Mouse (Mus musculus): ENCODE results near the gene Mphosph9. TPM values are rescaled to one million over a fixed set of nuclear protein-coding genes. Genes with fewer than 3 reads are reported as not detected.

The Mphosph9 gene
- polyA plus RNA-seq, 1 experiment from 2014 or later, result 4.9 TPM

DNA sequence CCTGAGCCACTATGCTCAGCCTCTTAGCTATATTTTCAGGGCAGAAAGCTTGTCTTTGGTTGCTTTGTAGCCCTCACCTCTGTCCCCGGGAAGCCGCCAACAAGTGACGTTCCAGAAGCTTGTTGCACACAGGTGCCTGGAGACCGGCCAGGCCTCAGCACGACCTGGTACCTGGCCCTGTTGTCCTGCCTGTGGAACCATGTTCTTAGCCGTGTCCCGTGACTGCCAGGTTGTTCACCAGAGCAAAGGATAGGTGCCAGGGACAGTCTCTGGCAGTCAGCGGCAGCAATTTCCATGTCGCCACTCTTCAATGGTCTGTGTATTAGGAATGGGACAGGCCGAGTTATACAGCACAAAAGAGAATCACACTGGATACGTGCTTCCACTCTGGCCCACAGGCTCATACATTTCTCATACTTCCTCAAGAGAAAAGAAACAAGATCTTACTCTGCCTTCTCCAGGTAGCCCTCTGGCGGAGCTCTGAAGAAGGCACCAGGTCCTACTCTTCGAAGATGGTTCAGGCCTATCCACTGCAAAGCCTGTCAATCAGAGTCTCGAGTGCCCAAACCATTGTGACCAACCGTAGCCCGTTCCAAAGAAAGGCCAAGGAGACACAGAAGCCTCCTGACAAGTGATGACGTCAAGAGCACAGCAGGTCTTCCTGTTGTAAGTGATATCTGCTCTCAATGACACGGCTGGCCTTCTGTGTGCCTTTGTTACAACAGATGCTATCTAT, 117.3 kb downstream of the Mphosph9 start:
- H3K4me1 ChIP-seq (replicated peaks), result peaks cover 81% of the 10 kb centered on the region

DNA sequence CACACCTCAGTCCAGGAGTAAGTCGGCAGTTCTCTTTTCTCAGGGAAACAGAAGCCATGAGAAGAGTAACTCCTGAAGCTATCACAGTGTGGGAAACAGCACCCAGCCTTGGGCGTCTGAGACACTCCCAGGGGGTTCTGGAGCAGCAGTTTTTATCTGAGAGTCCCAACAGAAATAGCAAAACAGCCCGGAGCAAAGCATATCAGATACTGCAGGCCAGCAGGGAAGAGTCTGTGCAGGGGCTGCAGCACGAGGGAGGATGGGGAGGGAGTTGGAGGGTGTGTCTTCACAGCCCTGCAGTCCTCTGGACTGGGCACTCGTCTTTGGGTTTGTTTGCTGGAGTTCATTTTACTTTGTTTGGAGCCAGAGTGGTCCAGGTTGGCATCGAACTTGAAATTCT, 117.9 kb downstream of the Mphosph9 start:
- WGBS (ENCODE audit: insufficient replicate concordance), result 24% methylated on average over 6 of the region's 6 CpGs

More for the DNA sequence above, 117.3 kb downstream of the Mphosph9 start:
- Histone ChIP-seq H3K27ac (replicated peaks) (peak overlapping the region; percentile 48; the same call in 1 of the 2 replicates), H3K4me2 (peak overlapping the region; percentile 32; the same call in 1 of the 2 replicates), H3K36me3 (replicated peaks) (no peaks in the 10 kb centered on the region; the same call in 1 of the 2 replicates), H3K9ac (no peak overlapping the region), H3K4me3 (replicated peaks) (no peak overlapping the region), H3K27me3 (no peaks in the 10 kb centered on the region), H3K9me3 (replicated peaks) (no peaks in the 10 kb centered on the region)
- 56% methylated on average over 18 of the region's 18 CpGs for WGBS (ENCODE audit: insufficient replicate concordance)
- ATAC-seq (ENCODE audit: insufficient read depth), result no peak

DNA sequence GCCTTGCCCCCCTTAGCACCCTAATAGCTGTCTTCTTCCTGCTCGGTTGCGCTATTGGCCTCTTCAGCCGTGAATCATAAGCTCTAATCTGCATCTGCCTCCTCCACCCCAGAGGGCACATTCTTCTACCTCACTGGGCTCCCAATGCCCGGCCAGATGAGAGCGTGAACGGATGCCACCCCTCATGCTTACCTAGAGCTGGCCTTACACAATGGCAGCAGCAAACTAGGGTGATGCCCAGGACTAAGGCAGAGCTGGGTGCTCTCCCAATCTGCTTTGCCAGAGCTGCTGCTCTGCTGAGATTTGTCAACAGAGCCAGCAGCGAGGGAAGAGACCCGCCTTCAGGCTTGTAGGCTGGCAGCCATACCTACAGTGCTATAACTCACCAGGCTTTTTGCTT, 119.7 kb downstream of the Mphosph9 start:
- Histone ChIP-seq H3K4me2 (no peak overlapping the region), H3K4me1 (replicated peaks) (peaks cover 84% of the 10 kb centered on the region), H3K27ac (replicated peaks) (no peak overlapping the region), H3K4me3 (replicated peaks) (no peak overlapping the region), H3K9me3 (replicated peaks) (no peaks in the 10 kb centered on the region), H3K9ac (no peak overlapping the region), H3K36me3 (replicated peaks) (no peaks in the 10 kb centered on the region; the same call in 1 of the 2 replicates), H3K27me3 (no peaks in the 10 kb centered on the region)
- ATAC-seq (ENCODE audit: insufficient read depth), result no peak
- WGBS (ENCODE audit: insufficient replicate concordance), result 68% methylated on average over 8 of the region's 8 CpGs

More for the DNA sequence above, 117.9 kb downstream of the Mphosph9 start:
- peaks cover 81% of the 10 kb centered on the region for H3K4me1 ChIP-seq (replicated peaks)
- no peak overlapping the region for H3K4me3 ChIP-seq (replicated peaks)
- H3K9ac ChIP-seq, result no peak overlapping the region
- peak overlapping the region; percentile 65 for H3K27ac ChIP-seq (replicated peaks)
- no peaks in the 10 kb centered on the region for H3K9me3 ChIP-seq (replicated peaks)
- no peaks in the 10 kb centered on the region; the same call in 1 of the 2 replicates for H3K36me3 ChIP-seq (replicated peaks)
- peak; percentile 83 for ATAC-seq (ENCODE audit: insufficient read depth)
- no peaks in the 10 kb centered on the region for H3K27me3 ChIP-seq
- peak overlapping the region; percentile 32 for H3K4me2 ChIP-seq

DNA sequence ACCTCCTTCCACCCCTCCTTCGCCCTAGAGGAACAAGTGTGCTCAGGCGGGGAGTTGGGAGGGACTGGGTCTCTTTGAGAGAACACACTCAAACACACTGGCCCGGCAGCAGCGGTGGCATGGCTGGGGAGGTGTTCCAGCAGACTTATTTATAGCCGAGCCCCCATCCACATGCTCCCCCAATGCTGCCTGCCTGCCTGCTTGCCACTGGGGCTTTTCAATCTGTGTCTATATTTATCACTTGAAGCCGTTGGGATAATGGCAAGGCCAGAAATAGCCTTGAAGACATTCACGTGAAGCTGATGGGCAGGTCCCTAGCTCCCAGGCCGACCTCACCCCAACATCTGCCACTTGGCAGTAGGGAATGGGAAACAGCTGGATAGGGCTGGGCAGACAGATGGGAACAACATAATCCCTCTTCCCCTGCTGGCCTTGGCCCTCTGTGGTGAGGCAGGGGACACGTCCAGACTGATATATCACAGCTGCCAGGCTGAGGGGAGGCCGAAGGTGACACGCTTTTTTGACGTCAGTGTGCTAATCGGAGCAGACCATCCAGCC, 121.2 kb downstream of the Mphosph9 start:
- Histone ChIP-seq H3K9me3 (replicated peaks) (no peaks in the 10 kb centered on the region), H3K27me3 (no peaks in the 10 kb centered on the region), H3K36me3 (replicated peaks) (no peaks in the 10 kb centered on the region; the same call in 1 of the 2 replicates), H3K9ac (no peak overlapping the region), H3K27ac (replicated peaks) (no peak overlapping the region), H3K4me3 (replicated peaks) (no peak overlapping the region), H3K4me2 (no peak overlapping the region), H3K4me1 (replicated peaks) (peaks cover 93% of the 10 kb centered on the region)
- ATAC-seq (ENCODE audit: insufficient read depth), result no peak
- WGBS (ENCODE audit: insufficient replicate concordance), result 68% methylated on average over 13 of the region's 13 CpGs

DNA sequence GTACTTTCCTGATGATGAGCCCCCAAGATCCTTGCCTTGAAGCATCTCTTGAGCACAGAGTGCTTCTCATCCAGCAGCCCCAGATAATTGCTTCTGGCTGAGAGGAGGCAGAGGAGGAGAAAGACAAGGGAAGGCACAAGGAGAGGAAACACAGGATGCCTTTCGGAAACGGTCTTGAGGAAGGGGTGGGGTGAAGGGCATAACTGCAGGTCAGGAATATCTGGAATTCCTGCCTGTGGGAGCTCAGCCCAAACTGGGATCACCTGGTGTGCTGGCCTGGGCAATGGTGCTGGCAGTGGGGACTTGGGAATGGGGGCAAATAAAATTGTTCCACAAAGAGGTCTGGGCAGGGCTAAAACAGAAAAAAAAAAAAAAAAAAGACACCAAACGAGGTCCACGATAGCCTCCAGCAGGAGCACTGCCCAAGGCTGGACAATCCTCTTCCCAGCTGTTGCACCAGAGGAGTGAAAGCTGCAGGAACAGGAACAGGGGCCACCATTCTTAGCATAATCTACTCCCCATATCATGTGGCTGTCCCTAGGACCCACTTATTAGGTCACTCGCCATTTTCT, 121.9 kb downstream of the Mphosph9 start:
- H3K4me3 ChIP-seq (replicated peaks), result no peak overlapping the region
- WGBS (ENCODE audit: insufficient replicate concordance), result 59% methylated on average over 5 of the region's 5 CpGs
- no peaks in the 10 kb centered on the region for H3K9me3 ChIP-seq (replicated peaks)
- no peak overlapping the region for H3K9ac ChIP-seq
- no peak overlapping the region for H3K27ac ChIP-seq (replicated peaks)
- no peaks in the 10 kb centered on the region; the same call in 1 of the 2 replicates for H3K36me3 ChIP-seq (replicated peaks)
- no peak overlapping the region for H3K4me2 ChIP-seq
- no peak for ATAC-seq (ENCODE audit: insufficient read depth)
- no peaks in the 10 kb centered on the region for H3K27me3 ChIP-seq
- peaks cover 93% of the 10 kb centered on the region for H3K4me1 ChIP-seq (replicated peaks)

DNA sequence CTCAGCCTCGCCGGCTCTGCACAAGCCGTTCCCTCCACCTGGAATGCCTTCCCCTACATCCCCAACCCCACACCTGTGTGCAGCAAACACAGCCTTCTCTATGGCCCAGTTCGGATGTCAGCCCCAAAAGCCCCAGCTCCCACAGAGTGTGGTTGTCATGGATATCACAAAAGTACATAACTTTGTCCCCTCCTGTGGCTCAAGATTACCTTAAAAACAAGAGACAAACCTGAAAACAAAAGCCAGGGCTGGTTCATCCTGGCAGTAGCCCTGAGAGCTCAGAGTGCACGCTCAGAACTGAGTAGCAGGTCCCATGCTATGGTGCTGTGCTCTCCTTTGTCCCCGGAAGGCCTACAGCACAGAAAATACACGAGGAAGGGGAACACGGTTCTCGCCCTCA, 122.6 kb downstream of the Mphosph9 start:
- Histone ChIP-seq H3K27me3 (no peaks in the 10 kb centered on the region), H3K4me2 (no peak overlapping the region), H3K9ac (no peak overlapping the region), H3K27ac (replicated peaks) (no peak overlapping the region), H3K4me3 (replicated peaks) (no peak overlapping the region), H3K4me1 (replicated peaks) (peaks cover 93% of the 10 kb centered on the region), H3K9me3 (replicated peaks) (no peaks in the 10 kb centered on the region), H3K36me3 (replicated peaks) (no peaks in the 10 kb centered on the region; the same call in 1 of the 2 replicates)
- no peak for ATAC-seq (ENCODE audit: insufficient read depth)
- WGBS (ENCODE audit: insufficient replicate concordance), result 81% methylated on average over 9 of the region's 9 CpGs

DNA sequence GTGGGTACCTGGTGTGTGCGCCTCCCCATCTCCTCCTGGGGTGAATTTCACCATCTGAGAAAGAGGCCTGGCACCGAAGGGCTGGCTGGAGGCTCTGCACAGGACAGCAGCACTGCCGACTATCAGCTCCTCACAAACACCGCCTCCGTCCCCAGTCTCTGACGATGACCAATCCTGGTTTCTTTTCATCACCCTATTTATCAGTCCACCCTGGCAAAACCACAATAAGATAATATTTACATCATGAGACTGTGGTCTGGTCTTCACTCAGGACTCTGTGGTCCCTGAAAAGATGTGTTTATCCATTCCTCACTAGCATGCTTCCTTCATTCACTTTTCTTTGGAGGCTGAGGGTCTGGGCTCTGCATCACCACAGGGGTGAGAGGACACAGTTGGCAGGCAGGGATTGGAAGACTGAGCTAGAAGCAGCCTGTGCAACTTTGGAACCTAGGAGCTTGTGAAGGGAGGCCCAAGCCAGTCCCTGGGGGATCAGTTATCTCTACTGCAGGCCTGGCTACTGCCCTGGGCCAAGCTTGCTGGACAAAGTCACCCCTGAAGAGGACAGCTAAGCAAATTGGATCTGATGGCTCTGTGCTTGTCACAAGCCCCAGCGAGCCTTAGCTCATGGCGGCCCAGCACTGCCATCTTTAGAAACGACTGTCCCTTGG, 123.5 kb downstream of the Mphosph9 start:
- ATAC-seq (ENCODE audit: insufficient read depth), result peak; percentile 51
- no peak overlapping the region for H3K4me3 ChIP-seq (replicated peaks)
- H3K36me3 ChIP-seq (replicated peaks), result no peaks in the 10 kb centered on the region; the same call in 1 of the 2 replicates
- H3K4me1 ChIP-seq (replicated peaks), result peaks cover 93% of the 10 kb centered on the region
- H3K9ac ChIP-seq, result no peak overlapping the region
- 0 out of 2 replicates have a peak overlapping the region, but pooled peaks have one; percentile 25 for H3K27ac ChIP-seq (replicated peaks)
- 41% methylated on average over 9 of the region's 9 CpGs for WGBS (ENCODE audit: insufficient replicate concordance)
- H3K27me3 ChIP-seq, result no peaks in the 10 kb centered on the region
- H3K4me2 ChIP-seq, result peak overlapping the region; percentile 18; the same call in 1 of the 2 replicates
- H3K9me3 ChIP-seq (replicated peaks), result no peaks in the 10 kb centered on the region

DNA sequence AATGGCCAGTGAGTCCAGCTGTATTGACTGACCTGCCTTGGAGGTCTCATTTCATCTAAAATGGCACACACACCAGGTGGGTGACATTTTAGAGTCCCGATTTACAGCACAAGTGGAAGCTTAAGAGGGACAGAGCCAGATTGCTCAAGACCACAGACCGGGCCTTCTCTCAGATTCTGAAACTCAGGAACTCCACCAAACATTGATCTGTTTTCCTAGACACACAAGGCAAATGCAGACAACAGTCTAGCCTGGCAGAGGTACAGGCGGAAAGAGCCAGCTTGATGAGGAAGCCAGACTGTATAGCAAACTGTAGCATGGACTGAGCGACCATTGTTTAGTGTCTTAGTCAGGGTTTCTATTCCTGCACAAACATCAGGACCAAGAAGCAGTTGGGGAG, 124.5 kb downstream of the Mphosph9 start:
- no peak overlapping the region for H3K4me3 ChIP-seq (replicated peaks)
- H3K27me3 ChIP-seq, result no peaks in the 10 kb centered on the region
- H3K9me3 ChIP-seq (replicated peaks), result no peaks in the 10 kb centered on the region
- H3K9ac ChIP-seq, result no peak overlapping the region
- WGBS (ENCODE audit: insufficient replicate concordance), result 70% methylated on average over 4 of the region's 4 CpGs
- H3K4me2 ChIP-seq, result no peak overlapping the region
- no peak overlapping the region for H3K27ac ChIP-seq (replicated peaks)
- ATAC-seq (ENCODE audit: insufficient read depth), result no peak
- peaks cover 95% of the 10 kb centered on the region for H3K4me1 ChIP-seq (replicated peaks)
- H3K36me3 ChIP-seq (replicated peaks), result no peaks in the 10 kb centered on the region

DNA sequence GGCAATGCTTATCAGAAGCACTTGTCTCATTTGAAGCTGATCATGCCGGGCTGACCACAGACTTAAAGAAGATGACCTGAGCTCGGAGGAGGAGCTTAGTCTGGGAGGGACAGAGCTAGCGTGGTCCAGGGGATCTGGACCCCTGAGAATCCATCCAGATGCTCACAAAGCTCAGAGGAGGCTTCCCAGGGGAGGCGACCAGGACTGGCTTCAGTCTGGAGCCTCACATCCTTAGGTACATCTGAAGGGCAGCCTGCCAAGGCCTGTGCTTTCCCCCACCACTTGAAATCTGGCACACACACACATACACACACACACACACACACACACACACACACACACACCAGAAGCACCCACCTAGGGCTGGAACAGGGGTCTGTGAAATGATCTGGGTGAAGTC, 125.7 kb downstream of the Mphosph9 start:
- Histone ChIP-seq H3K36me3 (replicated peaks) (no peaks in the 10 kb centered on the region), H3K27me3 (no peaks in the 10 kb centered on the region), H3K27ac (replicated peaks) (no peak overlapping the region), H3K4me3 (replicated peaks) (no peak overlapping the region), H3K4me1 (replicated peaks) (peaks cover 94% of the 10 kb centered on the region), H3K4me2 (no peak overlapping the region), H3K9me3 (replicated peaks) (no peaks in the 10 kb centered on the region), H3K9ac (no peak overlapping the region)
- ATAC-seq (ENCODE audit: insufficient read depth), result no peak
- WGBS (ENCODE audit: insufficient replicate concordance), result 44% methylated on average over 4 of the region's 4 CpGs

DNA sequence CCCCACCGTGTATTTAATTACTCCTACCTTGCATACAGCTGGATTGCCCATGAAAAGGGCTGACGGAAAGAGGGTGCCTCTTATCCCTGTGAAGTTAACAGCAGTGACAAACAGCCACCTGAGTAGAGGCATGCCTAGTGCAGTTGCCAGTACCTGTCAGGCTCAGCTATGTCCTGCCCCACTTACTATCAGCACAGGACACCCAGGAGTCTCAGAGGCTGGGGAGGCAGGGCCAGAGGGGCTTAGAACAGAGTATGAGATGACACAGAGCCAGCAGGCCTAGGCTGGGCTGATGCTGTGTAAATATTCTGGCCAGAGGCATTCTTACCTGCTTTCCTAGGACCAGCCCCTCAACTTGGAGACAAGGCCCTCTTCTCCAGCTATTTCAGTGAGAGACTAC, 126.2 kb downstream of the Mphosph9 start:
- 0 out of 2 replicates have a peak, but pooled peaks have one; percentile 21 for ATAC-seq (ENCODE audit: insufficient read depth)
- H3K36me3 ChIP-seq (replicated peaks), result no peaks in the 10 kb centered on the region
- WGBS (ENCODE audit: insufficient replicate concordance), result 55% methylated on average over 2 of the region's 2 CpGs
- H3K4me2 ChIP-seq, result no peak overlapping the region
- no peak overlapping the region for H3K27ac ChIP-seq (replicated peaks)
- no peak overlapping the region for H3K4me3 ChIP-seq (replicated peaks)
- H3K4me1 ChIP-seq (replicated peaks), result peaks cover 93% of the 10 kb centered on the region
- no peaks in the 10 kb centered on the region for H3K9me3 ChIP-seq (replicated peaks)
- H3K9ac ChIP-seq, result no peak overlapping the region
- no peaks in the 10 kb centered on the region for H3K27me3 ChIP-seq
